Mouse (Mus musculus): ENCODE data around the gene Fads2. TPM values are rescaled to one million over a fixed set of nuclear protein-coding genes. Genes with fewer than 3 reads are reported as not detected.

Gene Fads2
- polyA plus RNA-seq (2021; fragmentation: Nextera tagmentation), result 108 and 110 TPM in 2 replicates
- long read RNA-seq, experiment 1, transcript Fads2-201 (12 exons, 3,150 nt), result major isoform, 199 of 243 reads
- long read RNA-seq, experiment 1, partial matches to known transcripts, result 30 of 243 reads
- long read RNA-seq, experiment 1, other reads (novel, unspliced or antisense), result 12 of 243 reads
- long read RNA-seq, experiment 2, transcript Fads2-201 (12 exons, 3,150 nt), result major isoform, 1,200 of 1,265 reads
- long read RNA-seq, experiment 2, partial matches to known transcripts, result 23 of 1,265 reads
- long read RNA-seq, experiment 2, other reads (novel, unspliced or antisense), result 38 of 1,265 reads

GRCm38 (mm10) chr19:10101341-10102053, at the start of gene Fads2:
Gene Fads2 (minus strand): TSS chr19:10101746.

DNA sequence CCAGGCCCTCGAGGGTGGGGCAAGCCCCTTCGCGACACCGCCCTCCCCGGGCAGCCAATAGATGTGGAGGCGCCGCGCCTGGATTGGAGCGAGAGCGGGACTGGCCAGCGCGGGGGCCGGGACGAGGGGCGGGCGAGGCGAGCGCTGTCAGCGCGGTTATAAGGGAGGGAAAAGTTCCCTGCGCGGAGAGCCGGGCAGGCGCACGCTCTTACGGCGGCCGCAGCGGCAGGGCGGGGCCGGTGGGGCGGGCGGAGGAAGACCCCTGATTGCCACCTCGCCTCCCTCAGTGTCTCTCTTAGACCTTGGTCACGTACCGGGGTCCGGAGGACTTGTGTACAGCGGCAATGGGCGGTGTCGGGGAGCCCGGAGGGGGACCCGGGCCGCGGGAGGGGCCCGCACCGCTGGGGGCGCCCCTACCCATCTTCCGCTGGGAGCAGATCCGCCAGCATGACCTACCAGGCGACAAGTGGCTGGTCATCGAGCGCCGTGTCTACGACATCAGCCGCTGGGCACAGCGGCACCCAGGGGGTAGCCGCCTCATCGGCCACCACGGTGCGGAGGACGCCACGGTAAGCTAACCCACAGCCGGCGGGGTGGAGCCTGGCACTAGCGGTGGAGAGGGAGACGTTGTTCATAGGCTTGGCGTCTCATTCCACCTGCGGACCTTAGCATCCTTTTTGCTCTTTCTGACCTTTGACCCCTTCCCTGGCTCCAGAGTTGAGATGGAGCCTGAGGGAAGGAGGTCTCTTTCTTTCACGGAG, 60.0 kb downstream of the Fads2 start, which contains the start of gene Fads3:
Fads3 (plus strand) TSS at position 182 of the 761 bp plus-strand sequence.

Other genes with a start within 250 kb of the Fads2 start
- 5.6 and 8.8 TPM in 2 replicates for gene Incenp, start 202.2 kb downstream of the Fads2 start, polyA plus RNA-seq (2021; fragmentation: Nextera tagmentation)
- gene Fth1, start 121.1 kb downstream of the Fads2 start, polyA plus RNA-seq (2021; fragmentation: Nextera tagmentation), result 14,679 and 14,882 TPM in 2 replicates
- 1.3 and 1.9 TPM in 2 replicates for gene Best1, start 100.1 kb downstream of the Fads2 start, polyA plus RNA-seq (2021; fragmentation: Nextera tagmentation)
- gene Rab3il1, start 100.1 kb downstream of the Fads2 start, polyA plus RNA-seq (2021; fragmentation: Nextera tagmentation), result 6.8 and 7.4 TPM in 2 replicates
- 4.2 and 4.3 TPM in 2 replicates for gene Fads3, start 60.2 kb downstream of the Fads2 start, polyA plus RNA-seq (2021; fragmentation: Nextera tagmentation)
- 172 and 267 TPM in 2 replicates for gene Fads1, start 81.1 kb upstream of the Fads2 start, polyA plus RNA-seq (2021; fragmentation: Nextera tagmentation)
- 396 and 409 TPM in 2 replicates for gene Tmem258, start 102.3 kb upstream of the Fads2 start, polyA plus RNA-seq (2021; fragmentation: Nextera tagmentation)
- 16.9 and 19.4 TPM in 2 replicates for gene Fen1, start 102.4 kb upstream of the Fads2 start, polyA plus RNA-seq (2021; fragmentation: Nextera tagmentation)
- gene Myrf, start 139.0 kb upstream of the Fads2 start, polyA plus RNA-seq (2021; fragmentation: Nextera tagmentation), result 2.9 and 3.1 TPM in 2 replicates
- 49.2 and 62.6 TPM in 2 replicates for gene Dagla, start 203.1 kb upstream of the Fads2 start, polyA plus RNA-seq (2021; fragmentation: Nextera tagmentation)

Data from layer of hippocampus, adult 6 months (tissue).